Mouse (Mus musculus) hindbrain, embryonic 10.5 days (tissue): ENCODE results near the gene Ddx46. TPM values are rescaled to one million over a fixed set of nuclear protein-coding genes. Genes with fewer than 3 reads are reported as not detected.
"Not testable (repeated sequence)": the region's sequence is repeated elsewhere in the genome, so short reads cannot be mapped to it uniquely, and the experiment has no call there.

Experiments used
- DNase-seq: peaks from one replicate; pipeline ENCODE4 v3.0.0-alpha.2; 2017; ENCODE audit warnings: low spot score
- H3K27ac ChIP-seq: fragments of 300-500 bp; sonication (generic); 2 replicates; pipeline ENCODE4 v1.5.1; 2016; ENCODE audit warnings: mild to moderate bottlenecking, moderate library complexity
- H3K27me3 ChIP-seq: fragments of 300-500 bp; sonication (generic); 2 replicates; pipeline ENCODE4 v1.6.1; 2016; ENCODE audit warnings: mild to moderate bottlenecking; ENCODE audit not compliant: poor library complexity, insufficient read depth, severe bottlenecking
- H3K36me3 ChIP-seq: fragments of 300-500 bp; sonication (generic); 2 replicates; pipeline ENCODE4 v1.6.1; 2016; ENCODE audit warnings: mild to moderate bottlenecking, moderate library complexity
- H3K4me1 ChIP-seq: fragments of 300-500 bp; sonication (generic); replicated peaks from 2 replicates; pipeline ENCODE4 v1.6.1; 2016; ENCODE audit warnings: mild to moderate bottlenecking
- H3K4me3 ChIP-seq: fragments of 300-500 bp; sonication (generic); 2 replicates; pipeline ENCODE4 v1.5.1; 2016; ENCODE audit warnings: mild to moderate bottlenecking, moderate library complexity
- H3K9me3 ChIP-seq: fragments of 300-500 bp; sonication (generic); 2 replicates; pipeline ENCODE4 v1.6.1; 2016; ENCODE audit warnings: mild to moderate bottlenecking, moderate library complexity
- WGBS: fragments of 180-500 bp; shearing (Covaris S2); methylation state at CpG from one replicate; pipeline ENCODE4 v1.1.7; 2016; 5-methylcytosine and 5-hydroxymethylcytosine counted together
- polyA plus RNA-seq: library from polyadenylated mRNA; unstranded; fragments of >200 nt; fragmentation: Nextera tagmentation; extraction: Ambion mirVana; gene quantifications from 2 replicates; pipeline ENCODE4 v1.2.1, GENCODE M21; 2016

Ddx46 gene
- polyA plus RNA-seq, 1 experiment from 2014 or later: 27.1 TPM

- H3K27ac ChIP-seq: no peak overlapping the region
- no peaks in the 10 kb centered on the region for H3K27me3 ChIP-seq
- H3K4me1 ChIP-seq: no peaks in the 10 kb centered on the region
- H3K4me3 ChIP-seq: no peak overlapping the region
- H3K36me3 ChIP-seq: peaks cover 96% of the 10 kb centered on the region
- DNase-seq: peak; percentile 42
- H3K9me3 ChIP-seq: peaks cover 4% of the 10 kb centered on the region; the same call in 1 of the 2 replicates
- 82% methylated on average over 6 of the region's 6 CpGs for WGBS
Measured at GRCm38 (mm10) chr13:55668550-55668949, 33.7 kb downstream of the Ddx46 start.

- H3K27me3 ChIP-seq: no peaks in the 10 kb centered on the region
- DNase-seq: no peak
- no peak overlapping the region for H3K4me3 ChIP-seq
- peaks cover 4% of the 10 kb centered on the region; the same call in 1 of the 2 replicates for H3K9me3 ChIP-seq
- peaks cover 97% of the 10 kb centered on the region for H3K36me3 ChIP-seq
- WGBS: 93% methylated on average over 6 of the region's 6 CpGs
- H3K27ac ChIP-seq: no peak overlapping the region
- no peaks in the 10 kb centered on the region for H3K4me1 ChIP-seq
Measured at GRCm38 (mm10) chr13:55672711-55673110, 37.9 kb downstream of the Ddx46 start.

DNA sequence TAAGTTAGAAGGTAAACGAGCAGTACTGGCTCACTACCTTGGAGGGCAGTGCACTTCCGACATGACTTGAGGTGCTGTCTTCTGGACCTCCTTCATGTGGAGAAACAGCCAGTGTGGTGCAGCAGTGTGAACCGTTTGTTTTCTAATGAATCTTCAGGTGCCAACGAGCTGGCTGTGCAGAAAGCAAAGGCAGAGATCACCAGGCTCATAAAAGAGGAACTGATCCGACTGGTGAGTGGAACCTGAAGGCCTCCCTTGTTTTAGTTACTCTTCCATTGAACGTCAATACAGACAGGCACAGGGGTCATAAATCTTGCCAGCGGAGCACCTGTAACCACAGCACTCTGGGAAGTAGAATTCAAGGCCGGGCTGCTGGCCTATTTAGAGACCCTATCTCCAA, 42.5 kb downstream of the Ddx46 start:
- H3K36me3 ChIP-seq: peaks cover 97% of the 10 kb centered on the region
- WGBS: 89% methylated on average over 8 of the region's 8 CpGs

GRCm38 (mm10) chr13:55682201-55682600, 47.4 kb downstream of the Ddx46 start:
- no peaks in the 10 kb centered on the region for H3K27me3 ChIP-seq
- 92% methylated on average over 9 of the region's 9 CpGs for WGBS
- H3K4me1 ChIP-seq: peaks cover 2% of the 10 kb centered on the region
- peaks cover 61% of the 10 kb centered on the region for H3K36me3 ChIP-seq
- no peaks in the 10 kb centered on the region for H3K9me3 ChIP-seq
- H3K27ac ChIP-seq: no peak overlapping the region
- DNase-seq: no peak
- H3K4me3 ChIP-seq: no peak overlapping the region

More for the DNA sequence above, 42.5 kb downstream of the Ddx46 start:
- Histone ChIP-seq H3K27ac (no peak overlapping the region), H3K27me3 (no peaks in the 10 kb centered on the region), H3K4me1 (no peaks in the 10 kb centered on the region), H3K9me3 (no peaks in the 10 kb centered on the region), H3K4me3 (no peak overlapping the region)
- no peak for DNase-seq

DNA sequence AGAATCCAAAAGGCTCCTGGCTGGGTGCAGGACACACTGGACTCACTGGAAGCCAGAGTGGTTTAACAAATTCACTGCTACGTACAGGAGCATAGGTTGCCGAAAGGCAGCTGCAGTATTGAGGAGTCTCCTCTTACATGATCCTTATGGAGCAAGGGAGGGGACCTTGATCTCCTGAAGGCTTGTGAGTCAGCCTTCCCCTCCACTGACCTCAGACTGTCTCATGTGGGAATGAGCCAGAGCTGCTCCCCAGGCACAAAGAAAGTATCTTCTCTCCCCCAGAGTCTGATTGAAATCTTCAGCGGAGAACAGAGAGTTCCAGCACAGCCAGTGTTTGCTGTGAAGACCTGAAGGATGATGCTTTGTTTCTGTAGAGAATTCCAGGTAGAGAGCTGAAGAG, 48.8 kb downstream of the Ddx46 start:
- Histone ChIP-seq H3K36me3 (peaks cover 47% of the 10 kb centered on the region), H3K27me3 (no peaks in the 10 kb centered on the region), H3K4me1 (peaks cover 16% of the 10 kb centered on the region), H3K9me3 (no peaks in the 10 kb centered on the region), H3K27ac (no peak overlapping the region), H3K4me3 (no peak overlapping the region)
- no peak for DNase-seq
- WGBS: 92% methylated on average over 3 of the region's 3 CpGs

DNA sequence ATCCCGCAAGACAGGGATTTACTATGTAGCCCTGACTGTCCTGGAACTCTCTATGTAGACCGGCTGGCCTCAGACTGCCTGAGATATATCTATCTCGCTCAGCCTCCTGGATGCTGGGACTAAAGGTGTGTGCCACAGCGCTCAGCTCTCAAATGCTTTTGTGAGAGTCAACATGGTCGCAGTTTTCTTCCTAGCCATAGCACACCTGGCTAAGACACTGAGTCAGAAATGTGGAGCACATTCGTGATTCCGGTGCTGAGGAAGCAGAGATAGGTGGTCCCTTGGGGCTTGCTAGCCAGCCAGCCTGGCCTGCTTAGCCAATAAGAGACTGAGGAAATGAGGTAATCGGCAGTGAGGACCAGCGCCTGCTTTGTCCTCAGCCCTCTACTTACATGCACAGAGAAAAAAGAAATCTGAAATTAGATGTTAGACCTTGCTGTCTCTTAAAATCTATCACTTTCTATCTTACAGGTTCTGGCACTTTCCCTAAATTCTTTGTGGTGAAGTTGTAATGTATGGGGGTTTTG, 51.3 kb downstream of the Ddx46 start:
- H3K27me3 ChIP-seq: no peaks in the 10 kb centered on the region
- peaks cover 21% of the 10 kb centered on the region for H3K36me3 ChIP-seq
- DNase-seq: peak; percentile 13
- H3K9me3 ChIP-seq: no peaks in the 10 kb centered on the region
- H3K4me1 ChIP-seq: peaks cover 16% of the 10 kb centered on the region
- H3K27ac ChIP-seq: 0 out of 2 replicates have a peak overlapping the region, but pooled peaks have one; percentile 3
- H3K4me3 ChIP-seq: no peak overlapping the region
- 70% methylated on average over 9 of the region's 9 CpGs for WGBS

- 17% methylated on average over 4 of the region's 4 CpGs for WGBS
- no peak overlapping the region for H3K4me3 ChIP-seq
- H3K27me3 ChIP-seq: no peaks in the 10 kb centered on the region
- 0 out of 2 replicates have a peak, but pooled peaks cover 7% of the 10 kb centered on the region for H3K36me3 ChIP-seq
- H3K9me3 ChIP-seq: no peaks in the 10 kb centered on the region
- peak overlapping the region; percentile 80 for H3K27ac ChIP-seq
- peak; percentile 75 for DNase-seq
- peaks cover 23% of the 10 kb centered on the region for H3K4me1 ChIP-seq
Measured at GRCm38 (mm10) chr13:55687927-55688602, 53.2 kb downstream of the Ddx46 start.

DNA sequence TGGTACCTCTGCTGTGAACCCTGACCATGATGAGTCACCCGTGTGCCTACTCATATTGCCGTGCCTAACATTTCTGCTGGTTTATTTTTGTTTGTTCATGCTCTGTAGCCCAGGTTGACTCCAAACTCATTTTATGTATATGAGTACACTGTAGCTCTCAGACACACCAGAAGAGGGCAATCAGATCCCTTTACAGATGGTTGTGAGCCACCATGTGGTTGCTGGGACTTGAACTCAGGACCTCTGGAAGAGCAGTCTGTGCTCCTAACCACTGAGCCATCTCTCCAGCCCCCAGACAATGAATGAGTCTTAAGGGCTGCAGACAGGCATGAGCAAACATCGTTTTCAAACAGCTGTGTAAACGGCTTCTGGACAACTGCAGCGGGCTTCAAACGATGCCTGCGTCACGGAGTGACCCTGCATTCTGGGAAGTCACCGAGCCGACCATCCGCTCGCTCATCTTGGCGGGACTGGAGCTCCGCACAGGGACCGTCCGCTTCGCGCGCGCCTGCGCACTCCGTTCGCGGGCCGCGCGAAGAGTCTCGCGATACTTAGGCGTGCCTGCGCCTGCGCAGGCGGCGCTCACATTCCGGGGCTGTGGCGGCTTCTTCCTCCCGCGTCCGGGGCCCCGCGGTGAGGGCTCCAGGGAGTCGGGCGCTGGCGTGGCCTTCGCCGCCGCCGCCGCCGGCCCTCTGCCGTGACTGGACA, 57.9 kb downstream of the Ddx46 start, which contains the start of gene B230219D22Rik:
TSS of gene B230219D22Rik (plus strand) at position 590 of the 708 bp plus-strand sequence.
- peak; percentile 93 for DNase-seq
- Histone ChIP-seq H3K27me3 (no peaks in the 10 kb centered on the region), H3K4me3 (peak within 1 kb of the TSS; percentile 97), H3K36me3 (peaks cover 21% of the 10 kb centered on the region; the same call in 1 of the 2 replicates), H3K9me3 (no peaks in the 10 kb centered on the region), H3K27ac (peak within 1 kb of the TSS; percentile 100), H3K4me1 (peaks cover 33% of the 10 kb centered on the region)
- 2% methylated on average over 51 of the region's 51 CpGs for WGBS

DNA sequence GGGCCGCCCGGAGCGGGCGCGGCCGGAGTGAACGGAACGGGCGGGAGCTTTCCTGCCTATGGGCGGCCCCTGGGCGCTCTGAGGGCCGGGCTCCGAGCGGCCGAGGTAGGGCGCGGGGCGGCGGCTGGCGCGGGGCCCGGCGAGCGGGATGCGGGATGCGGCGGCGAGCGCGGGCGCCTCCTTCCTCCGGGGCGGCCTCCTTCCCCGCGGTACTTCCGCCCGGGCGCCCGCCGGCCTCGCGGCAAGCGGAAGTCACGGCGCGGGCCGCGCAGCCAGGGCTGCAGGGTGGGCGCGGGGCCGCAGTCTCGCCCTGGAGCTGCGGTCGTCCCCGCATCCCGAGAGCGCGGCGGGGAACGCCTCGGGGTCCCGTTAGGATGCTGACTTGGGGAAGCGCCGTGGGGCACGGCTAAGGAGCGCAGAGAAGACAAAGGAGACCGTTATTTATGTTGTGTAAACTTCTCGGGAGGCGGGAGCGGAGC, 58.5 kb downstream of the Ddx46 start:
- DNase-seq: no peak
- WGBS: under 1% methylated on average over 68 of the region's 70 CpGs
- Histone ChIP-seq H3K9me3 (no peaks in the 10 kb centered on the region), H3K27me3 (no peaks in the 10 kb centered on the region), H3K4me1 (peaks cover 27% of the 10 kb centered on the region), H3K4me3 (peak overlapping the region; percentile 97), H3K36me3 (peaks cover 27% of the 10 kb centered on the region), H3K27ac (peak overlapping the region; percentile 100)

DNA sequence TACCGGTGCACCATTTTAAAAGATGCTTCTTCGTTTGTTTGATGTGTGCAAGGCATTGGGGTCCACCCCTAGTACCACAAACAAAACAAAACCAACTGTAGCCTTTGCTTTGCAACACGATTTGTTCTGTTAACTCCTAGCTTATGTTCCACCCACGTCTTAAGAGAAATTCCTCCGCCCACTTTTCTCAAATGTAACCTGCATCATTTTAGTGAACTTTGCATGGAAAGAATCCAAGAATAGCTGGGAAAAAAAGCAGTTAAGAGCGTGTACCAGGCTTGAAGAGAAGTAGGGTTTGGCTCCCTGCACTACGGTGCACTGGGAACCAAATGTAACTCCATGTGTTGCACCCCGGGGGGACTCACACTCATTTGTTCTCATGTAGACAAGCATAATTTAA, 59.3 kb downstream of the Ddx46 start:
- DNase-seq: no peak
- Histone ChIP-seq H3K4me1 (peaks cover 25% of the 10 kb centered on the region), H3K36me3 (peaks cover 35% of the 10 kb centered on the region), H3K4me3 (peak overlapping the region; percentile 97), H3K27ac (peak overlapping the region; percentile 100), H3K9me3 (no peaks in the 10 kb centered on the region), H3K27me3 (no peaks in the 10 kb centered on the region)
- 27% methylated on average over 8 of the region's 8 CpGs for WGBS

DNA sequence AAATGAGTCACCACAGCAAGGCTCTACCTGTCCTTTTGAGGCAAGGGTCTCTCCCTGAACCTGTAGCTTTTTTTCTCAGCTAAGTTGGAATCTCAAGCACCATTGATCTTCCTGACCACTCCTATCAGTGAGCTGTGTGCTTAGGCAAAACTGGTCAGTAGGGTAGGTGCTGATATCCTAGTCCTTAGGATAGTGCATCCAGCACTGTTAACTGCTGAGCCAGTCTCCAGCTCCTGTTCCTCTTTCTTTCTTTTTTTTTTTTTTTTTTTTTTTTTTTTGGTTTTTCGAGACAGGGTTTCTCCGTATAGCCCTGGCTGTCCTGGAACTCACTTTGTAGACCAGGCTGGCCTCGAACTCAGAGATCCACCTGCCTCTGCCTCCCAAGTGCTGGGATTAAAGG, 61.2 kb downstream of the Ddx46 start:
- not testable (repeated sequence) for DNase-seq, H3K27me3 ChIP-seq, H3K27ac ChIP-seq, H3K9me3 ChIP-seq, H3K4me3 ChIP-seq
- H3K4me1 ChIP-seq: peaks cover 25% of the 10 kb centered on the region
- WGBS: 94% methylated on average over 1 of the region's 3 CpGs
- peaks cover 54% of the 10 kb centered on the region for H3K36me3 ChIP-seq

GRCm38 (mm10) chr13:55704301-55704700, 69.5 kb downstream of the Ddx46 start:
- Histone ChIP-seq H3K4me3 (no peak overlapping the region), H3K27me3 (no peaks in the 10 kb centered on the region), H3K4me1 (no peaks in the 10 kb centered on the region), H3K27ac (no peak overlapping the region), H3K36me3 (peaks cover 77% of the 10 kb centered on the region), H3K9me3 (peaks cover 8% of the 10 kb centered on the region; the same call in 1 of the 2 replicates)
- 89% methylated on average over 4 of the region's 4 CpGs for WGBS
- no peak for DNase-seq

GRCm38 (mm10) chr13:55712846-55713245, 78.0 kb downstream of the Ddx46 start:
- WGBS: 92% methylated on average over 3 of the region's 3 CpGs
- H3K4me1 ChIP-seq: peaks cover 11% of the 10 kb centered on the region
- peaks cover 4% of the 10 kb centered on the region for H3K36me3 ChIP-seq
- no peak overlapping the region for H3K27ac ChIP-seq
- H3K9me3 ChIP-seq: no peaks in the 10 kb centered on the region
- no peak for DNase-seq
- H3K27me3 ChIP-seq: no peaks in the 10 kb centered on the region
- no peak overlapping the region for H3K4me3 ChIP-seq
